Mouse (Mus musculus) stomach, embryonic 16.5 days (tissue): ENCODE results near the gene B4galnt3. TPM values are rescaled to one million over a fixed set of nuclear protein-coding genes. Genes with fewer than 3 reads are reported as not detected.
A peak's percentile ranks its signal among the peaks of the same experiment; 100 is the strongest.
"Not testable (repeated sequence)": the region's sequence is repeated elsewhere in the genome, so short reads cannot be mapped to it uniquely, and the experiment has no call there.

Experiments used
- ATAC-seq: fragments of 200-750 bp; cut with Nextera tagmentation; 2 replicates; pipeline ENCODE4 v1.8.0; 2017; ENCODE audit warnings: moderate number of reproducible peaks, moderate TSS enrichment; ENCODE audit not compliant: insufficient read depth, low FRiP score
- H3K27ac ChIP-seq: fragments of 300-500 bp; sonication (generic); 2 replicates; pipeline ENCODE4 v1.5.1; 2014; ENCODE audit warnings: low read length
- H3K27me3 ChIP-seq: fragments of 300-500 bp; sonication (generic); 2 replicates; pipeline ENCODE4 v1.6.1; 2014; ENCODE audit warnings: low read length, control low read depth, mixed read lengths; ENCODE audit not compliant: control insufficient read depth, insufficient read depth
- H3K36me3 ChIP-seq: fragments of 300-500 bp; sonication (generic); 2 replicates; pipeline ENCODE4 v1.6.1; 2014; ENCODE audit warnings: low read length; ENCODE audit not compliant: control insufficient read depth, insufficient read depth
- H3K4me1 ChIP-seq: fragments of 300-500 bp; sonication (generic); 2 replicates; pipeline ENCODE4 v1.6.1; 2014; ENCODE audit warnings: low read length, control low read depth, mixed read lengths; ENCODE audit not compliant: control insufficient read depth, insufficient read depth
- H3K4me2 ChIP-seq: fragments of 300-500 bp; sonication (generic); 2 replicates; pipeline ENCODE4 v1.6.1; 2014; ENCODE audit warnings: low read depth, low read length, mixed read lengths
- H3K4me3 ChIP-seq: fragments of 300-500 bp; sonication (generic); replicated peaks from 2 replicates; pipeline ENCODE4 v1.5.1; 2014; ENCODE audit warnings: mild to moderate bottlenecking, low read length
- H3K9ac ChIP-seq: fragments of 300-500 bp; sonication (generic); 2 replicates; pipeline ENCODE4 v1.6.1; 2014; ENCODE audit warnings: low read length
- H3K9me3 ChIP-seq: fragments of 300-500 bp; sonication (generic); replicated peaks from 2 replicates; pipeline ENCODE4 v1.6.1; 2016; ENCODE audit warnings: low read length, control low read depth; ENCODE audit not compliant: control insufficient read depth
- WGBS: fragments of 180-500 bp; shearing (Covaris S2); extraction: QIAGEN DNeasy Blood & Tissue Kit; methylation state at CpG from one replicate; pipeline ENCODE4 v1.1.7; 2014; 5-methylcytosine and 5-hydroxymethylcytosine counted together
- polyA plus RNA-seq: library from polyadenylated mRNA; unstranded; fragments of >200 nt; fragmentation: Nextera tagmentation; extraction: Ambion mirVana; gene quantifications from 2 replicates; pipeline ENCODE4 v1.2.1, GENCODE M21; 2015

Gene B4galnt3
- polyA plus RNA-seq, 1 experiment from 2014 or later = 0.68 TPM

GRCm38 (mm10) chr6:120309338-120309737 is 15.0 kb upstream of the B4galnt3 start:
- Histone ChIP-seq H3K27ac (no peak overlapping the region; the same call in 1 of the 2 replicates), H3K27me3 (no peaks in the 10 kb centered on the region), H3K4me1 (0 out of 2 replicates have a peak, but pooled peaks cover 3% of the 10 kb centered on the region), H3K36me3 (no peaks in the 10 kb centered on the region), H3K9me3 (no peaks in the 10 kb centered on the region), H3K4me2 (no peak overlapping the region), H3K9ac (no peak overlapping the region), H3K4me3 (no peak overlapping the region)
- WGBS = 55% methylated on average over 9 of the region's 9 CpGs
- peak; percentile 49; the same call in 1 of the 2 replicates for ATAC-seq

- Histone ChIP-seq H3K36me3 (no peaks in the 10 kb centered on the region), H3K4me2 (no peak overlapping the region), H3K4me3 (no peak overlapping the region), H3K27ac (no peak overlapping the region), H3K9me3 (no peaks in the 10 kb centered on the region), H3K4me1 (0 out of 2 replicates have a peak, but pooled peaks cover 7% of the 10 kb centered on the region), H3K27me3 (no peaks in the 10 kb centered on the region), H3K9ac (no peak overlapping the region)
- no peak for ATAC-seq
- WGBS = 80% methylated on average over 3 of the region's 3 CpGs
Observed at GRCm38 (mm10) chr6:120306859-120307594, 12.7 kb upstream of the B4galnt3 start.

- Histone ChIP-seq H3K36me3 (no peaks in the 10 kb centered on the region), H3K27ac (no peak overlapping the region), H3K4me2 (peak overlapping the region; percentile 22; the same call in 1 of the 2 replicates), H3K9ac (0 out of 2 replicates have a peak overlapping the region, but pooled peaks have one; percentile 19), H3K9me3 (no peaks in the 10 kb centered on the region), H3K4me3 (no peak overlapping the region), H3K4me1 (0 out of 2 replicates have a peak, but pooled peaks cover 5% of the 10 kb centered on the region), H3K27me3 (no peaks in the 10 kb centered on the region)
- ATAC-seq = no peak
- WGBS = 27% methylated on average over 16 of the region's 16 CpGs
Observed at GRCm38 (mm10) chr6:120302755-120303316, 8.5 kb upstream of the B4galnt3 start.

- H3K9me3 ChIP-seq = no peaks in the 10 kb centered on the region
- ATAC-seq = peak; percentile 56; the same call in 1 of the 2 replicates
- no peaks in the 10 kb centered on the region for H3K27me3 ChIP-seq
- H3K9ac ChIP-seq = no peak overlapping the region
- H3K36me3 ChIP-seq = no peaks in the 10 kb centered on the region
- H3K27ac ChIP-seq = no peak overlapping the region
- H3K4me3 ChIP-seq = no peak overlapping the region
- 19% methylated on average over 6 of the region's 6 CpGs for WGBS
- 0 out of 2 replicates have a peak, but pooled peaks cover 5% of the 10 kb centered on the region for H3K4me1 ChIP-seq
- H3K4me2 ChIP-seq = no peak overlapping the region
Observed at GRCm38 (mm10) chr6:120301137-120301536, 6.8 kb upstream of the B4galnt3 start.

DNA sequence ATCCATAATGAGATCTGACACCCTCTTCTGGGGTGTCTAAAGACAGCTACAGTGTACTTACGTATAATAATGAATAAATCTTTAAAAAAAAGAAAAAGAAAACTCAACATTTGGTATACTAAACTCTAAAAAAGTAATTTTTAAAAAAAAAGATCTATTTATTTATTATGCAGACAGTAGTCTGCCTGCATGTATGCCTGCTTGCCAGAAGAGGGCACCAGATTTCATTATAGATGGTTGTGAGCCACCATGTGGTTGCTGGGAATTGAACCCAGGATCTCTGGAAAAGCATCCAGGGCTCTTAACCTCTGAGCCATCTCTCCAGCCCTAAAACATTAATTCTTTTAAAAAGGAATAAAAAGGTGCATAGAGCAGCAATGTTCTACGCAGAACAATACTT is 2.2 kb upstream of the B4galnt3 start:
- ATAC-seq, H3K36me3 ChIP-seq, H3K9ac ChIP-seq, H3K9me3 ChIP-seq, H3K4me2 ChIP-seq, H3K27ac ChIP-seq, H3K4me1 ChIP-seq, H3K4me3 ChIP-seq, H3K27me3 ChIP-seq: not testable (repeated sequence)
- WGBS = 96% methylated on average over 2 of the region's 2 CpGs

- ATAC-seq = peak; percentile 87
- under 1% methylated on average over 16 of the region's 16 CpGs for WGBS
Observed at GRCm38 (mm10) chr6:120294785-120295133, 400 bp upstream of the B4galnt3 start.

GRCm38 (mm10) chr6:120291396-120292009 is 2.9 kb downstream of the B4galnt3 start:
- no peak for ATAC-seq
- Histone ChIP-seq H3K36me3 (no peaks in the 10 kb centered on the region), H3K9me3 (no peaks in the 10 kb centered on the region), H3K4me2 (no peak overlapping the region), H3K27ac (no peak overlapping the region), H3K4me3 (no peak overlapping the region), H3K4me1 (no peaks in the 10 kb centered on the region), H3K9ac (no peak overlapping the region), H3K27me3 (peaks cover 5% of the 10 kb centered on the region; the same call in 1 of the 2 replicates)
- 92% methylated on average over 7 of the region's 7 CpGs for WGBS

More at GRCm38 (mm10) chr6:120294785-120295133, 400 bp upstream of the B4galnt3 start:
- Histone ChIP-seq H3K36me3 (no peaks in the 10 kb centered on the region), H3K4me1 (no peaks in the 10 kb centered on the region), H3K4me3 (peak overlapping the region; percentile 63), H3K4me2 (peak overlapping the region; percentile 96), H3K9me3 (no peaks in the 10 kb centered on the region), H3K27ac (peak overlapping the region; percentile 11; the same call in 1 of the 2 replicates), H3K27me3 (peaks cover 5% of the 10 kb centered on the region; the same call in 1 of the 2 replicates), H3K9ac (peak overlapping the region; percentile 73)

GRCm38 (mm10) chr6:120289430-120289829 is 4.9 kb downstream of the B4galnt3 start:
- Histone ChIP-seq H3K9ac (no peak overlapping the region), H3K4me1 (no peaks in the 10 kb centered on the region), H3K4me3 (no peak overlapping the region), H3K27ac (no peak overlapping the region), H3K9me3 (no peaks in the 10 kb centered on the region), H3K27me3 (peaks cover 5% of the 10 kb centered on the region; the same call in 1 of the 2 replicates), H3K4me2 (no peak overlapping the region), H3K36me3 (no peaks in the 10 kb centered on the region)
- 83% methylated on average over 4 of the region's 4 CpGs for WGBS
- ATAC-seq = no peak

- Histone ChIP-seq H3K4me3 (no peak overlapping the region), H3K4me2 (no peak overlapping the region), H3K9ac (no peak overlapping the region), H3K27ac (no peak overlapping the region), H3K4me1 (no peaks in the 10 kb centered on the region), H3K9me3 (no peaks in the 10 kb centered on the region), H3K27me3 (peaks cover 1% of the 10 kb centered on the region; the same call in 1 of the 2 replicates), H3K36me3 (no peaks in the 10 kb centered on the region)
- ATAC-seq = no peak
- 36% methylated on average over 7 of the region's 7 CpGs for WGBS
Observed at GRCm38 (mm10) chr6:120288541-120288940, 5.8 kb downstream of the B4galnt3 start.
